Mouse (Mus musculus): Measurements from ENCODE around the gene Olfr519. TPM values are rescaled to one million over a fixed set of nuclear protein-coding genes. Genes with fewer than 3 reads are reported as not detected.

Olfr519 gene
- total and polyA plus RNA-seq, 3 experiments = not detected

- peaks cover 4 to 13% of the 10 kb centered on the region in 2 experiments for H3K4me1 ChIP-seq (ENCODE audit: control insufficient read depth in 1 of 2, insufficient read depth in 2 of 2, low read length in 2 of 2)
- TF ChIP-seq BHLHE40 (IDR thresholded peaks at IDR 0.05; ENCODE audit: borderline replicate concordance, low read depth, low read length) (0 out of 2 replicates have a peak, but pooled peaks have one; percentile 17), TBP (IDR thresholded peaks at IDR 0.05; ENCODE audit: low read depth, low read length) (no peak), ETS1 (IDR thresholded peaks at IDR 0.05; ENCODE audit: low read depth, low read length) (no peak), ZMIZ1 (IDR thresholded peaks at IDR 0.05; ENCODE audit: low read depth, low read length) (no peak), RCOR1 (IDR thresholded peaks at IDR 0.05; ENCODE audit: low read depth, low read length) (no peak), CHD1 (IDR thresholded peaks at IDR 0.05; ENCODE audit: low read depth, low read length) (no peak), GABPA (IDR thresholded peaks at IDR 0.05; ENCODE audit: low read depth, low read length) (no peak), E2F4 (IDR thresholded peaks at IDR 0.05; ENCODE audit: borderline replicate concordance, low read depth, low read length) (no peak), MEF2A (IDR thresholded peaks at IDR 0.05; ENCODE audit: extremely low read depth, insufficient replicate concordance, low read depth, low read length, poor library complexity, severe bottlenecking) (no peak), ELF1 (IDR thresholded peaks at IDR 0.05; ENCODE audit: low read depth, low read length) (no peak), GATA1 (IDR thresholded peaks at IDR 0.05; ENCODE audit: low read depth, low read length) (0 out of 2 replicates have a peak, but pooled peaks have one; percentile 20), EP300 (IDR thresholded peaks at IDR 0.05; ENCODE audit: low read depth in 1 of 2, low read length in 2 of 2) (peak in 1 of 2 experiments; percentile 18; a peak in 1 of 4 replicates)
- H3K27me3 ChIP-seq (ENCODE audit: control insufficient read depth in 1 of 2, insufficient read depth in 2 of 2, low read length in 2 of 2) = no peaks in the 10 kb centered on the region
- DNase-seq (ENCODE audit: low read depth, low spot score) = peak; percentile 71
- H3K4me3 ChIP-seq (ENCODE audit: control insufficient read depth in 1 of 2, insufficient read depth in 1 of 2, low read depth in 2 of 2, low read length in 2 of 2) = no peak overlapping the region
- no peak overlapping the region for H3K9ac ChIP-seq (ENCODE audit: control insufficient read depth, low read depth, low read length, poor library complexity, severe bottlenecking)
- no peaks in the 10 kb centered on the region for H3K9me3 ChIP-seq (replicated peaks; ENCODE audit: insufficient read depth, low read length)
- H3K36me3 ChIP-seq (ENCODE audit: control insufficient read depth in 1 of 2, insufficient read depth in 2 of 2, low read length in 2 of 2) = peaks cover 0 to 6% of the 10 kb centered on the region in 2 experiments; a peak in 2 of 4 replicates
- H3K27ac ChIP-seq (ENCODE audit: control insufficient read depth, low read depth, low read length) = no peak overlapping the region; the same call in 1 of the 2 replicates
- H3K79me2 ChIP-seq (ENCODE audit: control insufficient read depth, insufficient read depth, low read length, poor library complexity) = no peaks in the 10 kb centered on the region
These were observed 32.8 kb upstream of the Olfr519 start for GRCm38 (mm10) chr7:108927043-108927442.

- Histone ChIP-seq H3K9ac (ENCODE audit: control insufficient read depth, low read depth, low read length, poor library complexity, severe bottlenecking) (no peak overlapping the region), H3K79me2 (ENCODE audit: control insufficient read depth, insufficient read depth, low read length, poor library complexity) (no peaks in the 10 kb centered on the region), H3K27me3 (ENCODE audit: control insufficient read depth in 1 of 2, insufficient read depth in 2 of 2, low read length in 2 of 2) (no peaks in the 10 kb centered on the region; a peak in 1 of 4 replicates), H3K36me3 (ENCODE audit: control insufficient read depth in 1 of 2, insufficient read depth in 2 of 2, low read length in 2 of 2) (no peaks in the 10 kb centered on the region), H3K27ac (ENCODE audit: control insufficient read depth, low read depth, low read length) (no peak overlapping the region), H3K4me3 (ENCODE audit: control insufficient read depth in 1 of 2, insufficient read depth in 1 of 2, low read depth in 2 of 2, low read length in 2 of 2) (no peak overlapping the region), H3K9me3 (replicated peaks; ENCODE audit: insufficient read depth, low read length) (no peaks in the 10 kb centered on the region), H3K4me1 (ENCODE audit: control insufficient read depth in 1 of 2, insufficient read depth in 2 of 2, low read length in 2 of 2) (no peaks in the 10 kb centered on the region)
- TF ChIP-seq ZMIZ1 (IDR thresholded peaks at IDR 0.05; ENCODE audit: low read depth, low read length) = no peak
- TF ChIP-seq CHD1 (IDR thresholded peaks at IDR 0.05; ENCODE audit: low read depth, low read length) = no peak
- no peak for TF ChIP-seq ZKSCAN1 (IDR thresholded peaks at IDR 0.05; ENCODE audit: low read depth, low read length)
- no peak for TF ChIP-seq ZC3H11A (IDR thresholded peaks at IDR 0.05; ENCODE audit: low read depth, low read length)
- no peak for TF ChIP-seq TCF12 (IDR thresholded peaks at IDR 0.05; ENCODE audit: low read depth, low read length)
- TF ChIP-seq SMC3 (IDR thresholded peaks at IDR 0.05; ENCODE audit: low read depth, low read length) = no peak
- no peak for TF ChIP-seq MEF2A (IDR thresholded peaks at IDR 0.05; ENCODE audit: extremely low read depth, insufficient replicate concordance, low read depth, low read length, poor library complexity, severe bottlenecking)
- no peak for TF ChIP-seq CTCF (IDR thresholded peaks at IDR 0.05 in 2 of 3, conservative IDR thresholded peaks at IDR 0.05 in 1 of 3; ENCODE audit: control insufficient read depth in 1 of 3, insufficient read depth in 1 of 3, low read depth in 2 of 3, low read length in 3 of 3, poor library complexity in 1 of 3, severe bottlenecking in 1 of 3)
- TF ChIP-seq SIN3A (IDR thresholded peaks at IDR 0.05; ENCODE audit: low read length) = no peak
- TF ChIP-seq CHD2 (IDR thresholded peaks at IDR 0.05; ENCODE audit: low read length) = no peak
- TF ChIP-seq MAX (IDR thresholded peaks at IDR 0.05; ENCODE audit: low read length) = no peak
- no peak for DNase-seq (ENCODE audit: low read depth, low spot score)
These were observed 9.7 kb upstream of the Olfr519 start for GRCm38 (mm10) chr7:108903969-108904368.

Measured in MEL (cell line).